Mouse (Mus musculus): ENCODE data around the gene Gm21992.
"Not testable (repeated sequence)": the region's sequence is repeated elsewhere in the genome, so short reads cannot be mapped to it uniquely, and the experiment has no call there.

- TF ChIP-seq POLR2A, EP300 (IDR thresholded peaks at IDR 0.05; ENCODE audit: insufficient read depth, low read depth, low read length): not testable (repeated sequence)
- TF ChIP-seq CTCF (IDR thresholded peaks at IDR 0.05), result peak; percentile 46
Measured at GRCm38 (mm10) chr19:4812334-4812949, 1.0 kb upstream of the Gm21992 start.
